Mouse (Mus musculus) testis, postnatal 14 days (tissue): ENCODE results near the gene Zfp637.
"Not testable (repeated sequence)": the region's sequence is repeated elsewhere in the genome, so short reads cannot be mapped to it uniquely, and the experiment has no call there.

Experiments used
- DNase-seq: peaks from one replicate; pipeline ENCODE4 v3.0.0; 2021; ENCODE audit warnings: low spot score

Gene Zfp637

GRCm38 (mm10) chr6:117840686-117841510, at the start of gene Zfp637:
Gene Zfp637 (plus strand): TSS chr6:117841180.
- DNase-seq = peak; percentile 92

GRCm38 (mm10) chr6:117795251-117795650, 45.7 kb upstream of the Zfp637 start:
- DNase-seq = no peak

- DNase-seq = no peak
Measured at GRCm38 (mm10) chr6:117800824-117801223, 40.2 kb upstream of the Zfp637 start.

GRCm38 (mm10) chr6:117801801-117802200, 39.2 kb upstream of the Zfp637 start:
- DNase-seq = no peak

GRCm38 (mm10) chr6:117807756-117808155, 33.2 kb upstream of the Zfp637 start:
- DNase-seq = no peak

GRCm38 (mm10) chr6:117809816-117810215, 31.2 kb upstream of the Zfp637 start:
- no peak for DNase-seq

- no peak for DNase-seq
Measured at GRCm38 (mm10) chr6:117810717-117811116, 30.3 kb upstream of the Zfp637 start.

GRCm38 (mm10) chr6:117811256-117811655, 29.7 kb upstream of the Zfp637 start:
- no peak for DNase-seq

- DNase-seq = no peak
Measured at GRCm38 (mm10) chr6:117814681-117815080, 26.3 kb upstream of the Zfp637 start.

- DNase-seq = no peak
Measured at GRCm38 (mm10) chr6:117817108-117817541, 23.9 kb upstream of the Zfp637 start.

GRCm38 (mm10) chr6:117820327-117820726, 20.7 kb upstream of the Zfp637 start:
- no peak for DNase-seq

- DNase-seq = no peak
Measured at GRCm38 (mm10) chr6:117825369-117825768, 15.6 kb upstream of the Zfp637 start.

- DNase-seq = peak; percentile 67
Measured at GRCm38 (mm10) chr6:117828273-117828672, 12.7 kb upstream of the Zfp637 start.

- no peak for DNase-seq
Measured at GRCm38 (mm10) chr6:117841511-117841955, 553 bp downstream of the Zfp637 start.

- no peak for DNase-seq
Measured at GRCm38 (mm10) chr6:117844597-117844996, 3.6 kb downstream of the Zfp637 start.

GRCm38 (mm10) chr6:117846671-117847070, 5.7 kb downstream of the Zfp637 start:
- not testable (repeated sequence) for DNase-seq

- no peak for DNase-seq
Measured at GRCm38 (mm10) chr6:117847772-117848171, 6.8 kb downstream of the Zfp637 start.

GRCm38 (mm10) chr6:117848577-117848976, 7.6 kb downstream of the Zfp637 start:
- no peak for DNase-seq

- DNase-seq = no peak
Measured at GRCm38 (mm10) chr6:117851747-117852146, 10.8 kb downstream of the Zfp637 start.

- DNase-seq = no peak
Measured at GRCm38 (mm10) chr6:117857990-117858389, 17.0 kb downstream of the Zfp637 start.

GRCm38 (mm10) chr6:117861848-117862247, 20.9 kb downstream of the Zfp637 start, which contains the start of gene Zfp239:
Gene Zfp239 (plus strand): TSS chr6:117862100.
- DNase-seq = peak; percentile 42

GRCm38 (mm10) chr6:117862465-117862864, 21.5 kb downstream of the Zfp637 start:
- no peak for DNase-seq

- peak; percentile 75 for DNase-seq
Measured at GRCm38 (mm10) chr6:117862899-117863620, 22.1 kb downstream of the Zfp637 start.
